Mouse (Mus musculus) stomach, embryonic 16.5 days (tissue): ENCODE data around the gene Pigt. TPM values are rescaled to one million over a fixed set of nuclear protein-coding genes. Genes with fewer than 3 reads are reported as not detected.

ENCODE experiments used
- ATAC-seq: fragments of 200-750 bp; cut with Nextera tagmentation; 2 replicates; pipeline ENCODE4 v1.8.0; 2017; ENCODE audit warnings: moderate number of reproducible peaks, moderate TSS enrichment; ENCODE audit not compliant: insufficient read depth, low FRiP score
- H3K27ac ChIP-seq: fragments of 300-500 bp; sonication (generic); 2 replicates; pipeline ENCODE4 v1.5.1; 2014; ENCODE audit warnings: low read length
- H3K27me3 ChIP-seq: fragments of 300-500 bp; sonication (generic); 2 replicates; pipeline ENCODE4 v1.6.1; 2014; ENCODE audit warnings: low read length, control low read depth, mixed read lengths; ENCODE audit not compliant: control insufficient read depth, insufficient read depth
- H3K36me3 ChIP-seq: fragments of 300-500 bp; sonication (generic); 2 replicates; pipeline ENCODE4 v1.6.1; 2014; ENCODE audit warnings: low read length; ENCODE audit not compliant: control insufficient read depth, insufficient read depth
- H3K4me1 ChIP-seq: fragments of 300-500 bp; sonication (generic); 2 replicates; pipeline ENCODE4 v1.6.1; 2014; ENCODE audit warnings: low read length, control low read depth, mixed read lengths; ENCODE audit not compliant: control insufficient read depth, insufficient read depth
- H3K4me2 ChIP-seq: fragments of 300-500 bp; sonication (generic); 2 replicates; pipeline ENCODE4 v1.6.1; 2014; ENCODE audit warnings: low read depth, low read length, mixed read lengths
- H3K4me3 ChIP-seq: fragments of 300-500 bp; sonication (generic); replicated peaks from 2 replicates; pipeline ENCODE4 v1.5.1; 2014; ENCODE audit warnings: mild to moderate bottlenecking, low read length
- H3K9ac ChIP-seq: fragments of 300-500 bp; sonication (generic); 2 replicates; pipeline ENCODE4 v1.6.1; 2014; ENCODE audit warnings: low read length
- H3K9me3 ChIP-seq: fragments of 300-500 bp; sonication (generic); replicated peaks from 2 replicates; pipeline ENCODE4 v1.6.1; 2016; ENCODE audit warnings: low read length, control low read depth; ENCODE audit not compliant: control insufficient read depth
- WGBS: fragments of 180-500 bp; shearing (Covaris S2); extraction: QIAGEN DNeasy Blood & Tissue Kit; methylation state at CpG from one replicate; pipeline ENCODE4 v1.1.7; 2014; 5-methylcytosine and 5-hydroxymethylcytosine counted together
- polyA plus RNA-seq: library from polyadenylated mRNA; unstranded; fragments of >200 nt; fragmentation: Nextera tagmentation; extraction: Ambion mirVana; gene quantifications from 2 replicates; pipeline ENCODE4 v1.2.1, GENCODE M21; 2015

Gene Pigt
- polyA plus RNA-seq, 1 experiment from 2014 or later = 69.6 TPM

DNA sequence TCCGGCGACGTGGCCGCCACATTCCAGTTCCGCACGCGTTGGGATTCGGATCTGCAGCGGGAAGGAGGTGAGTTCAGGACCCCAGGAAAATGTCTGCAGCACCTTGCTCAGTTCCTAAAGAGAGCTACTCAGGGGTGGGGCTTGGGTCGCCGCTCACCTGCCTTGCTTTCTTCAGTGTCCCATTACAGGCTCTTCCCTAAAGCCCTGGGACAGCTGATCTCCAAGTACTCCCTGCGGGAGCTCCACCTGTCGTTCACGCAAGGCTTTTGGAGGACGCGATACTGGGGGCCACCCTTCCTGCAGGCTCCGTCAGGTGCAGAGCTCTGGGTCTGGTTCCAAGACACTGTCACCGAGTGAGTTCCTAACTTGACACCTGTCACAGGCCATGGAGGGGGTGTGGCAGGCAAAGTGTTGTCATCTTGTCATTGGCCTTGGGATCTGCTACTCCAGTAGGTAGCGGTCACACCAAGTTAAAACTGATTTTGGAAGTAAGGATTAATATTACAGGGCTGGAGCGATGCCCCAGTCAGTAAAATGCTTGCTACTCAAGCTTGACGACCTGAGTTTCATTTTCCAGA lies 460 bp downstream of the Pigt start:
- H3K36me3 ChIP-seq = peaks cover 4% of the 10 kb centered on the region; the same call in 1 of the 2 replicates
- peak overlapping the region; percentile 85 for H3K9ac ChIP-seq
- peaks cover 12% of the 10 kb centered on the region for H3K4me1 ChIP-seq
- peak overlapping the region; percentile 97 for H3K4me2 ChIP-seq
- H3K27ac ChIP-seq = peak overlapping the region; percentile 37; the same call in 1 of the 2 replicates
- peak; percentile 21; the same call in 1 of the 2 replicates for ATAC-seq
- WGBS = 4% methylated on average over 21 of the region's 21 CpGs
- H3K9me3 ChIP-seq = no peaks in the 10 kb centered on the region
- no peaks in the 10 kb centered on the region for H3K27me3 ChIP-seq
- peak overlapping the region; percentile 94 for H3K4me3 ChIP-seq

DNA sequence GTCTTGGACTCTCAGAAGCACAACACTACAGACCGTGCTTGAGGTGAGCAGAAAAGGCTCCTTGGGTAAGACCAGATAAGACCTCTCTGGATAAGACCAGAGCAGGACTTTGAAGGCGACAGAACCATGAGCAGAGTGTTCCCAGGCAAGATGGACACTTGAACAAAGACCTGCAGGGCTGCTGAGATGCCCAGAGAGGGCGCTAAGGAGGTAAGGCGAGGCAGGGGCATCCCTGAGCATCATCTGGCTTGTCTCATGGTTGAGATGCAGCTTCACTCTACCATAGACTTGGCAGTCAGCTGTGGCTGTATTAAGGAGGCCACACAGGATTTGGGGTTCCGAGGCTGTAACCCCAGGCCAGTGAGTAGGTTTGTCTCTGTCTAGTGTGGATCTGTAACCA lies 2.0 kb downstream of the Pigt start:
- WGBS = 77% methylated on average over 5 of the region's 5 CpGs
- ATAC-seq = no peak
- peaks cover 3% of the 10 kb centered on the region; the same call in 1 of the 2 replicates for H3K9me3 ChIP-seq
- H3K4me3 ChIP-seq = no peak overlapping the region
- no peak overlapping the region for H3K4me2 ChIP-seq
- H3K4me1 ChIP-seq = peaks cover 12% of the 10 kb centered on the region
- H3K9ac ChIP-seq = no peak overlapping the region
- peaks cover 14% of the 10 kb centered on the region for H3K36me3 ChIP-seq
- H3K27ac ChIP-seq = no peak overlapping the region
- H3K27me3 ChIP-seq = no peaks in the 10 kb centered on the region

- Histone ChIP-seq H3K27ac (no peak overlapping the region), H3K36me3 (peaks cover 26% of the 10 kb centered on the region), H3K27me3 (no peaks in the 10 kb centered on the region), H3K4me3 (no peak overlapping the region), H3K9ac (no peak overlapping the region), H3K9me3 (peaks cover 4% of the 10 kb centered on the region; the same call in 1 of the 2 replicates), H3K4me2 (no peak overlapping the region), H3K4me1 (peaks cover 12% of the 10 kb centered on the region)
- 86% methylated on average over 7 of the region's 7 CpGs for WGBS
- ATAC-seq = no peak
Measured at GRCm38 (mm10) chr2:164500511-164500910, 3.2 kb downstream of the Pigt start.

- no peak for ATAC-seq
- peaks cover 26% of the 10 kb centered on the region for H3K36me3 ChIP-seq
- H3K27ac ChIP-seq = no peak overlapping the region
- 93% methylated on average over 3 of the region's 3 CpGs for WGBS
- H3K4me2 ChIP-seq = no peak overlapping the region
- H3K9ac ChIP-seq = no peak overlapping the region
- H3K4me1 ChIP-seq = no peaks in the 10 kb centered on the region
- no peaks in the 10 kb centered on the region for H3K27me3 ChIP-seq
- peaks cover 4% of the 10 kb centered on the region; the same call in 1 of the 2 replicates for H3K9me3 ChIP-seq
- H3K4me3 ChIP-seq = no peak overlapping the region
Measured at GRCm38 (mm10) chr2:164504919-164505318, 7.6 kb downstream of the Pigt start.

DNA sequence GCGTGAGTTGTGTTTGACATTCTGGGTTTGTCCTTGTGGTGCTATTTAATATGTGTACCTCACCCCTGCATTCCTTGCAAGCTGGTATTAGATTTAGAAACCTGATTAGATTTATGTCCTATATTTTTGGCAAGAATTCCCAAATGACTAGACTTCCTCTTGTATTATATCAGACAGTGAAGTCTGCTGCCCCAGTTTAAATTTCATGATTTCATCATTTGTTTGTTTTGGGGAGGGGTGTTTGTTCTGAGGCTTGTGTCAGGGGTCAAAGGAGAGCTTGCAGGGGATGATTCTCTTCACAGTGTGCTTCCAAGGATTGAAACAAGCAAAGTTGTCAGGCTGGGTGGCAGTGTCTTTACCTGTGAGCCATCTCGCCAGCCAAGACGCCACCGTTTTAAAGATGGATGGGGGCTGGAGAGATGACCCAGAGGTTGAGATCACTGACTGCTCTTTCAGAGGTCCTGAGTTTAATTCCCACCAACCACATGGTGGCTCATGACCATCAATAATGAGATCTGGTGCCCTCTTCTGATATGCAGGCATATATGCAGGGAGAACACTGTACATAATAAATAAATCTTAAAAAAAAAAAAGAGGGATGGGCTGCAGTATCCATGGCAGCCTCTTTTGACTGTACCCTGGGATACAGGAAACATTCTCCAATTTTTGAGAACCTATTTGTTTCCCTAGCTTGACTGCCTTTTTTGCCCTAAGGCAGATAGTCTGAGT lies 8.5 kb downstream of the Pigt start:
- H3K27me3 ChIP-seq = no peaks in the 10 kb centered on the region
- H3K4me1 ChIP-seq = no peaks in the 10 kb centered on the region
- no peak overlapping the region for H3K27ac ChIP-seq
- H3K4me2 ChIP-seq = no peak overlapping the region
- H3K4me3 ChIP-seq = no peak overlapping the region
- WGBS = 76% methylated on average over 4 of the region's 4 CpGs
- ATAC-seq = no peak
- peaks cover 26% of the 10 kb centered on the region for H3K36me3 ChIP-seq
- no peak overlapping the region for H3K9ac ChIP-seq
- peaks cover 4% of the 10 kb centered on the region; the same call in 1 of the 2 replicates for H3K9me3 ChIP-seq

GRCm38 (mm10) chr2:164507811-164508210 lies 10.5 kb downstream of the Pigt start:
- ATAC-seq = no peak
- no peak overlapping the region for H3K9ac ChIP-seq
- H3K4me3 ChIP-seq = no peak overlapping the region
- WGBS = 84% methylated on average over 19 of the region's 19 CpGs
- H3K27ac ChIP-seq = no peak overlapping the region
- peaks cover 3% of the 10 kb centered on the region; the same call in 1 of the 2 replicates for H3K4me1 ChIP-seq
- peaks cover 22% of the 10 kb centered on the region for H3K36me3 ChIP-seq
- H3K27me3 ChIP-seq = no peaks in the 10 kb centered on the region
- peaks cover 4% of the 10 kb centered on the region; the same call in 1 of the 2 replicates for H3K9me3 ChIP-seq
- H3K4me2 ChIP-seq = no peak overlapping the region

GRCm38 (mm10) chr2:164510621-164511190 lies 13.4 kb downstream of the Pigt start:
- Histone ChIP-seq H3K4me2 (no peak overlapping the region), H3K27me3 (no peaks in the 10 kb centered on the region), H3K36me3 (no peaks in the 10 kb centered on the region), H3K4me3 (no peak overlapping the region), H3K9me3 (no peaks in the 10 kb centered on the region), H3K9ac (no peak overlapping the region), H3K27ac (no peak overlapping the region), H3K4me1 (peaks cover 8% of the 10 kb centered on the region; the same call in 1 of the 2 replicates)
- ATAC-seq = no peak
- WGBS = 42% methylated on average over 4 of the region's 5 CpGs

DNA sequence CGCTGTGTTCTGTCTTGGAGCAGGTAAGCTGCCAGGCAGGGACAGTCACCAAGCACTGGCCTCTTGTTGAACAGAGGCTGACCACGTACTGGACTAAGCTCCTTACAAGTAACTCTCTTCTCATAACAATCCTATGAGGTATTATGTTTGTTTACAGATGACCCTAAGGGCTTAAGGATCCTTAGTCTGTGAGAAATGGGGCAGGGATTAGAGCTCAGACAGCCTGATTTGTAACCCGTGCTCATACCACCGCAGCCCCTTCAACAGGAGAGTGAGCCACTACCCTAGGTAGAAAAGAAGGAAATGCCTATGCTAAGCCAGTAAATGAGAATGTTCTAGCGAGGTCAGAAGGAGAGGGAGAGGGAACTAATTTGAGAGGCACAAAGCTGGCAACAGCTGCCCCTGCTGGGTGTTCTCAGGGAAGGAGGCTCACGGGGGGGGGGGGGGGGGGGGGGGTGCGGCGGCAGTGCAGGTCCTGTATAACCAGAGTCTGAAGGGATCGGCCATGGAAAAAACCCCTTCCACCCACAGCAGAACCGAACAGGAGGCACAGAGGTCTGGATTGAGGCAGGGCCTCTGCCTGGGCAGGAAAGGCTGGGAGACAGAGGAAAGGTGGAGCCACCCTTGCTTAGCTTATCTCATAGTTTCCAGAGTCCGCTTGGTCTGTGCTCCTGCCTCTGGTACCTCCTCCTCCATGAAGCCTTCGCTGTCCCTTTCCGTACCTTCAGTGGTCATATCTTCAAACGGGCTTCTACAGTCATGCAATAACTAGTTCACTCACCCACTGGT lies 15.0 kb downstream of the Pigt start:
- H3K4me2 ChIP-seq = no peak overlapping the region
- no peaks in the 10 kb centered on the region for H3K36me3 ChIP-seq
- 51% methylated on average over 12 of the region's 14 CpGs for WGBS
- 0 out of 2 replicates have a peak, but pooled peaks have one; percentile 38 for ATAC-seq
- peak overlapping the region; percentile 12; the same call in 1 of the 2 replicates for H3K9ac ChIP-seq
- no peaks in the 10 kb centered on the region for H3K9me3 ChIP-seq
- H3K27me3 ChIP-seq = no peaks in the 10 kb centered on the region
- no peak overlapping the region for H3K27ac ChIP-seq
- H3K4me3 ChIP-seq = no peak overlapping the region
- peaks cover 8% of the 10 kb centered on the region; the same call in 1 of the 2 replicates for H3K4me1 ChIP-seq
